Mouse (Mus musculus): ENCODE results near the gene Atp10a. TPM values are rescaled to one million over a fixed set of nuclear protein-coding genes. Genes with fewer than 3 reads are reported as not detected.

The Atp10a gene
- polyA plus RNA-seq (2015; fragmentation: Nextera tagmentation; extraction: Ambion mirVana), result 1.0 and 1.2 TPM in 2 replicates

- no peak within 1 kb of the TSS for H3K27ac ChIP-seq (ENCODE audit: low read depth, low read length)
- no peaks in the 10 kb centered on the region for H3K4me1 ChIP-seq (replicated peaks; ENCODE audit: control insufficient read depth, insufficient read depth, low read length)
Observed at GRCm38 (mm10) chr7:58655866-58656265, at the start of gene Atp10a. Atp10a (plus strand) TSS chr7:58656166.

DNA sequence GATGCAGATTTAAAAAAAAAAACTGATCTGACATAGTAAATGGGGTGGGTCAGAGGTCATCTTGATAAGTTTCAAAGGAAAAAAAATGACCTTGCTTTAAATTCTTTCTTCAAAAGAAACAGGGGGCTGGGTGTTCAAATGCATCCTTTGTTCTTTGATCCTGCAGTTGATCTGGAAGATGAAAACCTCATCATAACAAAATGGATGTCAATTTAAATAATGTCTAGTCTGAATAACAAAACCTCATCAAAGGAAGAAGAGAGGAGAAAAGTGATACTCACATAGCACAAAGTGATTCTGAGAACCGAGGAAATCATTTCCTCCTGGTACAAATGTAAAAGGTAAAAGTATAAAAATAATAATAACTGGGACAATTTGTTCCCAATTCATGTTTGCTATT is 37.9 kb upstream of the Atp10a start:
- TF ChIP-seq CTCF (IDR thresholded peaks at IDR 0.05; ENCODE audit: low read depth), result no peak
- ATAC-seq, result no peak
- H3K4me3 ChIP-seq (ENCODE audit: low read depth, low read length), result no peak overlapping the region
- H3K36me3 ChIP-seq (ENCODE audit: control insufficient read depth, insufficient read depth), result no peaks in the 10 kb centered on the region
- 78% methylated on average over 1 of the region's 1 CpGs for WGBS
- no peaks in the 10 kb centered on the region for H3K9me3 ChIP-seq (ENCODE audit: control insufficient read depth)
- H3K27ac ChIP-seq (ENCODE audit: low read depth, low read length), result no peak overlapping the region
- H3K9ac ChIP-seq (ENCODE audit: low read depth, low read length), result no peak overlapping the region
- no peaks in the 10 kb centered on the region for H3K4me1 ChIP-seq (replicated peaks; ENCODE audit: control insufficient read depth, insufficient read depth, low read length)
- H3K4me2 ChIP-seq (replicated peaks; ENCODE audit: low read depth), result no peak overlapping the region
- no peaks in the 10 kb centered on the region for H3K27me3 ChIP-seq (replicated peaks; ENCODE audit: control insufficient read depth, insufficient read depth, low read length)

More at GRCm38 (mm10) chr7:58655866-58656265, at the start of gene Atp10a:
- H3K27me3 ChIP-seq (replicated peaks; ENCODE audit: control insufficient read depth, insufficient read depth, low read length), result no peaks in the 10 kb centered on the region
- 80% methylated on average over 6 of the region's 6 CpGs for WGBS
- ATAC-seq, result no peak
- TF ChIP-seq CTCF (IDR thresholded peaks at IDR 0.05; ENCODE audit: low read depth), result no peak
- no peak within 1 kb of the TSS for H3K4me2 ChIP-seq (replicated peaks; ENCODE audit: low read depth)
- H3K9ac ChIP-seq (ENCODE audit: low read depth, low read length), result no peak within 1 kb of the TSS
- no peak within 1 kb of the TSS for H3K4me3 ChIP-seq (ENCODE audit: low read depth, low read length)
- H3K36me3 ChIP-seq (ENCODE audit: control insufficient read depth, insufficient read depth), result no peaks in the 10 kb centered on the region
- H3K9me3 ChIP-seq (ENCODE audit: control insufficient read depth), result no peaks in the 10 kb centered on the region

GRCm38 (mm10) chr7:58626305-58627155 is 29.4 kb upstream of the Atp10a start:
- Histone ChIP-seq H3K4me1 (replicated peaks; ENCODE audit: control insufficient read depth, insufficient read depth, low read length) (no peaks in the 10 kb centered on the region), H3K4me3 (ENCODE audit: low read depth, low read length) (no peak overlapping the region), H3K27ac (ENCODE audit: low read depth, low read length) (no peak overlapping the region), H3K9me3 (ENCODE audit: control insufficient read depth) (no peaks in the 10 kb centered on the region), H3K36me3 (ENCODE audit: control insufficient read depth, insufficient read depth) (no peaks in the 10 kb centered on the region), H3K9ac (ENCODE audit: low read depth, low read length) (no peak overlapping the region), H3K27me3 (replicated peaks; ENCODE audit: control insufficient read depth, insufficient read depth, low read length) (no peaks in the 10 kb centered on the region), H3K4me2 (replicated peaks; ENCODE audit: low read depth) (no peak overlapping the region)
- no peak for ATAC-seq
- WGBS, result 58% methylated on average over 9 of the region's 9 CpGs
- no peak for TF ChIP-seq CTCF (IDR thresholded peaks at IDR 0.05; ENCODE audit: low read depth)

- Histone ChIP-seq H3K27ac (ENCODE audit: low read depth, low read length) (no peak overlapping the region), H3K9me3 (ENCODE audit: control insufficient read depth) (no peaks in the 10 kb centered on the region), H3K36me3 (ENCODE audit: control insufficient read depth, insufficient read depth) (no peaks in the 10 kb centered on the region), H3K4me3 (ENCODE audit: low read depth, low read length) (no peak overlapping the region), H3K4me2 (replicated peaks; ENCODE audit: low read depth) (no peak overlapping the region), H3K4me1 (replicated peaks; ENCODE audit: control insufficient read depth, insufficient read depth, low read length) (no peaks in the 10 kb centered on the region), H3K9ac (ENCODE audit: low read depth, low read length) (no peak overlapping the region), H3K27me3 (replicated peaks; ENCODE audit: control insufficient read depth, insufficient read depth, low read length) (no peaks in the 10 kb centered on the region)
- no peak for ATAC-seq
- TF ChIP-seq CTCF (IDR thresholded peaks at IDR 0.05; ENCODE audit: low read depth), result no peak
- WGBS, result 54% methylated on average over 1 of the region's 1 CpGs
Observed at GRCm38 (mm10) chr7:58627381-58627780, 28.6 kb upstream of the Atp10a start.

GRCm38 (mm10) chr7:58629233-58629632 is 26.7 kb upstream of the Atp10a start:
- peak; percentile 24; the same call in 1 of the 2 replicates for TF ChIP-seq CTCF (IDR thresholded peaks at IDR 0.05; ENCODE audit: low read depth)
- Histone ChIP-seq H3K27me3 (replicated peaks; ENCODE audit: control insufficient read depth, insufficient read depth, low read length) (no peaks in the 10 kb centered on the region), H3K4me3 (ENCODE audit: low read depth, low read length) (no peak overlapping the region), H3K27ac (ENCODE audit: low read depth, low read length) (no peak overlapping the region), H3K4me2 (replicated peaks; ENCODE audit: low read depth) (no peak overlapping the region), H3K9me3 (ENCODE audit: control insufficient read depth) (no peaks in the 10 kb centered on the region), H3K36me3 (ENCODE audit: control insufficient read depth, insufficient read depth) (no peaks in the 10 kb centered on the region), H3K4me1 (replicated peaks; ENCODE audit: control insufficient read depth, insufficient read depth, low read length) (no peaks in the 10 kb centered on the region), H3K9ac (ENCODE audit: low read depth, low read length) (no peak overlapping the region)
- no peak for ATAC-seq
- WGBS, result 83% methylated on average over 2 of the region's 2 CpGs

DNA sequence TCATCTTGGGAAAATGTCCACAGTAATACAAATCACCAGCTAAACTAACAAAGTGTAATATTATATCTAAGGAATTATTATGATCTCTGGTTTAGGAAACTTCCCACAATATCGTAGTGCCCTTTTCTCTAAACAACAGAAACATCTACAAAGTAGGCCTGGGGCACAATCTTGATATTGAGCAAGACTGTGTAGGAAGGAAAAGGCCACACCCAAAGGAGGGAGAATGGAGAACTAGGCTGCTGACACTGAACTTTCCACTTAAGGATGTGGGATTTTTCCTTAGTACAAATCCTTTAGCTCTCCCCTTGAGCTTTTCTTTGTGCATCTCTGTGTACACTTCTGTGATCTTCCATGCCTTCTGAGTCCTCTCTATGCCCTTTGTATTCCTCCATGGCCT is 22.3 kb upstream of the Atp10a start:
- ATAC-seq, result no peak
- Histone ChIP-seq H3K4me3 (ENCODE audit: low read depth, low read length) (no peak overlapping the region), H3K27ac (ENCODE audit: low read depth, low read length) (no peak overlapping the region), H3K27me3 (replicated peaks; ENCODE audit: control insufficient read depth, insufficient read depth, low read length) (no peaks in the 10 kb centered on the region), H3K4me1 (replicated peaks; ENCODE audit: control insufficient read depth, insufficient read depth, low read length) (no peaks in the 10 kb centered on the region), H3K4me2 (replicated peaks; ENCODE audit: low read depth) (no peak overlapping the region), H3K9me3 (ENCODE audit: control insufficient read depth) (no peaks in the 10 kb centered on the region), H3K9ac (ENCODE audit: low read depth, low read length) (no peak overlapping the region), H3K36me3 (ENCODE audit: control insufficient read depth, insufficient read depth) (no peaks in the 10 kb centered on the region)
- TF ChIP-seq CTCF (IDR thresholded peaks at IDR 0.05; ENCODE audit: low read depth), result no peak
- WGBS, result 71% methylated on average over 1 of the region's 1 CpGs
